Mouse (Mus musculus) midbrain, embryonic 14.5 days (tissue): ENCODE results near the gene Tln1. TPM values are rescaled to one million over a fixed set of nuclear protein-coding genes. Genes with fewer than 3 reads are reported as not detected.
"Not testable (repeated sequence)": the region's sequence is repeated elsewhere in the genome, so short reads cannot be mapped to it uniquely, and the experiment has no call there.

Experiments used
- ATAC-seq: fragments of 200-750 bp; cut with Nextera tagmentation; 2 replicates; pipeline ENCODE4 v1.8.0; 2017; ENCODE audit warnings: moderate number of reproducible peaks, moderate library complexity; ENCODE audit not compliant: low FRiP score, low TSS enrichment
- DNase-seq: peaks from one replicate; pipeline ENCODE4 v3.0.0-alpha.2; 2015
- H3K27ac ChIP-seq: fragments of 300-500 bp; sonication (generic); replicated peaks from 2 replicates; pipeline ENCODE4 v1.5.1; 2014; ENCODE audit warnings: mild to moderate bottlenecking, low read depth, low read length, moderate library complexity
- H3K27me3 ChIP-seq: fragments of 300-500 bp; sonication (generic); 2 replicates; pipeline ENCODE4 v1.6.1; 2014; ENCODE audit warnings: low read length, control low read depth, mixed read lengths; ENCODE audit not compliant: control insufficient read depth, insufficient read depth
- H3K36me3 ChIP-seq: fragments of 300-500 bp; sonication (generic); 2 replicates; pipeline ENCODE4 v1.6.1; 2014; ENCODE audit warnings: low read length, control low read depth; ENCODE audit not compliant: control insufficient read depth, insufficient read depth
- H3K4me1 ChIP-seq: fragments of 300-500 bp; sonication (generic); 2 replicates; pipeline ENCODE4 v1.6.1; 2014; ENCODE audit warnings: mild to moderate bottlenecking, antibody characterized with exemption, low read length, control low read depth; ENCODE audit not compliant: control insufficient read depth, insufficient read depth
- H3K4me2 ChIP-seq: fragments of 300-500 bp; sonication (generic); 2 replicates; pipeline ENCODE4 v1.6.1; 2014; ENCODE audit warnings: mild to moderate bottlenecking, low read length, moderate library complexity
- H3K4me3 ChIP-seq: fragments of 300-500 bp; sonication (generic); replicated peaks from 2 replicates; pipeline ENCODE4 v1.5.1; 2014; ENCODE audit warnings: low read depth, low read length
- H3K9ac ChIP-seq: fragments of 300-500 bp; sonication (generic); replicated peaks from 2 replicates; pipeline ENCODE4 v1.6.1; 2014; ENCODE audit warnings: mild to moderate bottlenecking, low read length, moderate library complexity
- H3K9me3 ChIP-seq: fragments of 300-500 bp; sonication (generic); 2 replicates; pipeline ENCODE4 v1.6.1; 2016; ENCODE audit warnings: low read length, control low read depth, mixed read lengths; ENCODE audit not compliant: control insufficient read depth
- WGBS: fragments of 180-500 bp; shearing (Covaris S2); extraction: QIAGEN DNeasy Blood & Tissue Kit; methylation state at CpG from one replicate; pipeline ENCODE4 v1.1.7; 2014; 5-methylcytosine and 5-hydroxymethylcytosine counted together
- polyA plus RNA-seq: library from polyadenylated mRNA; unstranded; fragments of >200 nt; fragmentation: Nextera tagmentation; extraction: Ambion mirVana; gene quantifications from 2 replicates; pipeline ENCODE4 v1.2.1, GENCODE M21; 2014

The Tln1 gene
- polyA plus RNA-seq, 1 experiment from 2014 or later = 60.3 TPM

DNA sequence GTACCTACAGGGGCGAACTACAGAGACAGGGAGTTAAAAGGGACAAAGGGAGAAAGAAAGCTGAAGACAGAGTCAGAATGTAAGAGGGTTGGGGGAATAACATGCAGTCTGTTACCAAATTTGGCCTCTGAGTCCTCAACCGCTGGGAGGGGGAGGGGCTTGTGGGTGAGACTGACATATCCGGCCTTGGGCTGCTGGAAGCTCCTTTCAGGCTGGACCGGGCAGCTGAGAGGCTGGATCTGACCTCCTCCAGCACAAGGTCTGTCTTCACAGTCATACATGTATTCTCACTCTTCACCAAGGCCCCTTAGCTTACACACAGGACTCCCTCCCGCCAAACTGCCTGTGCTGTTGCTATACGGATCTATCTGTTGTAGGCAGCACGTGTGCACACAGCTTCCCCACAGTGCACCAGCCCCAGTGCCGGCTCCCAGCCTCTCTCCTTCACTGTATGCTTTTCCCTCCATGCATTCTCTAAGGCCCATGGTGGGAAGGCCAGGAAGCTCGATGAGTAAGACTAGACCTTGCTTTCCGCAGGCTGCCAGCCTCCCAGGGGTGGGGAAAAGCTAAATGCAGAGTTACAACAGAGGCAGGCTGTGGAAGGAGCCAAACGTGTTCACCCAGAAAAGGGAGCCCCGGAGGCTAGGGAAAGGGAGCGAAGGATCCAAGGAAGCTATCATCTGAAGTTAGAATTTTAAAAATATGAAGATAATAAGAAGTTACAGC, 3.7 kb downstream of the Tln1 start:
- Histone ChIP-seq H3K9ac (no peak overlapping the region; the same call in 1 of the 2 replicates), H3K4me2 (peak overlapping the region; percentile 6; the same call in 1 of the 2 replicates), H3K4me1 (peaks cover 29% of the 10 kb centered on the region), H3K27me3 (no peaks in the 10 kb centered on the region), H3K4me3 (no peak overlapping the region), H3K36me3 (peaks cover 51% of the 10 kb centered on the region), H3K9me3 (no peaks in the 10 kb centered on the region), H3K27ac (no peak overlapping the region)
- no peak for ATAC-seq
- WGBS = 43% methylated on average over 13 of the region's 13 CpGs
- DNase-seq = peak; percentile 30

GRCm38 (mm10) chr4:43558028-43558630, 4.4 kb downstream of the Tln1 start:
- peaks cover 22% of the 10 kb centered on the region for H3K4me1 ChIP-seq
- no peak overlapping the region for H3K4me2 ChIP-seq
- no peak for DNase-seq
- H3K4me3 ChIP-seq = no peak overlapping the region
- H3K36me3 ChIP-seq = peaks cover 55% of the 10 kb centered on the region
- H3K9me3 ChIP-seq = no peaks in the 10 kb centered on the region
- ATAC-seq = no peak
- H3K9ac ChIP-seq = no peak overlapping the region
- H3K27ac ChIP-seq = no peak overlapping the region
- 68% methylated on average over 5 of the region's 5 CpGs for WGBS
- H3K27me3 ChIP-seq = no peaks in the 10 kb centered on the region

GRCm38 (mm10) chr4:43555926-43556325, 6.6 kb downstream of the Tln1 start:
- H3K9me3 ChIP-seq = no peaks in the 10 kb centered on the region
- no peak overlapping the region for H3K27ac ChIP-seq
- H3K4me1 ChIP-seq = peaks cover 13% of the 10 kb centered on the region
- no peak overlapping the region for H3K4me2 ChIP-seq
- H3K4me3 ChIP-seq = no peak overlapping the region
- DNase-seq (no peak), ATAC-seq (no peak)
- WGBS = 96% methylated on average over 7 of the region's 7 CpGs
- no peak overlapping the region for H3K9ac ChIP-seq
- peaks cover 76% of the 10 kb centered on the region for H3K36me3 ChIP-seq
- H3K27me3 ChIP-seq = no peaks in the 10 kb centered on the region

DNA sequence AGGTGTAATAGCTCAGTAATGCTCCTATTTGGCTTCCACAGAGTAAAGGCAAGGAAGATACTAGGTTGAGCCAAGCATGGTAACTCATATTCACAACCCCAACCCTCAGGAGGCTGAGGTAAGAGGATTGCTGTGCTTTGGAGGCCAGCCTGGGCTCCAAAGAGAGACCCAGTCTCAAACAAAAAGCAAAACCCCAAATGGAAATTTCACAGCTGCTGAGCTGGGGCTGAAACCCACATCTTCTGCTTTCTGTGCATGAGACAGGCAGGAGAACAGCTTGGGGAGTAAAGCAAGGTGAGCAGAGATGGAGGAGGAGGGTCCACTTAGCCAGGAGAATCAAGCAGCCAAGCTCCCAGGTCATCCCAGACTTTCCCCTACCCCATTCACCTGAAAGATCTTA, 8.6 kb downstream of the Tln1 start:
- H3K4me2 ChIP-seq = no peak overlapping the region
- H3K9ac ChIP-seq = no peak overlapping the region
- H3K36me3 ChIP-seq = peaks cover 91% of the 10 kb centered on the region
- H3K4me3 ChIP-seq = no peak overlapping the region
- H3K9me3 ChIP-seq = no peaks in the 10 kb centered on the region
- DNase-seq (no peak), ATAC-seq (no peak)
- no peaks in the 10 kb centered on the region for H3K27me3 ChIP-seq
- H3K27ac ChIP-seq = no peak overlapping the region
- H3K4me1 ChIP-seq = peaks cover 4% of the 10 kb centered on the region; the same call in 1 of the 2 replicates

GRCm38 (mm10) chr4:43552437-43552836, 10.1 kb downstream of the Tln1 start:
- Histone ChIP-seq H3K4me2 (no peak overlapping the region), H3K9me3 (no peaks in the 10 kb centered on the region), H3K4me3 (no peak overlapping the region), H3K27me3 (no peaks in the 10 kb centered on the region), H3K36me3 (peaks cover 95% of the 10 kb centered on the region), H3K27ac (no peak overlapping the region), H3K9ac (no peak overlapping the region), H3K4me1 (no peaks in the 10 kb centered on the region)
- no peak for ATAC-seq
- DNase-seq = no peak
- WGBS = 97% methylated on average over 5 of the region's 5 CpGs

DNA sequence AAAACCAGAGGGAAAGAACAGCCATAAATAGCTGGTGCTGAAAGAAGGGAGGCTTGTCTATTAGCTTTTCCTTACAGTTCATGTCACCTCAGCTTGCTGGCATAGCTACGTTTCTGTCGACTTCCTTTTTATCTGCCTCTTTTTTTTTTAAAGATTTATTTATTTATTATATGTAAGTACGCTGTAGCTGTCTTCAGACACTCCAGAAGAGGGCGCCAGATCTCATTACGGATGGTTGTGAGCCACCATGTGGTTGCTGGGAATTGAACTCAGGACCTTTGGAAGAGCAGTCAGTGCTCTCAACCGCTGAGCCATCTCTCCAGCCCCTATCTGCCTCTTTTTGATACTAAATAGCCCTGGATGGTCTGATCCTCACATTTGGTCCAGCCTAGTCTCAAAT, 10.6 kb downstream of the Tln1 start:
- H3K9ac ChIP-seq, ATAC-seq, H3K9me3 ChIP-seq, H3K27me3 ChIP-seq, DNase-seq, H3K4me3 ChIP-seq, H3K4me1 ChIP-seq, H3K4me2 ChIP-seq, H3K27ac ChIP-seq: not testable (repeated sequence)
- peaks cover 99% of the 10 kb centered on the region for H3K36me3 ChIP-seq
- WGBS = 87% methylated on average over 6 of the region's 6 CpGs

GRCm38 (mm10) chr4:43549055-43549454, 13.4 kb downstream of the Tln1 start:
- Histone ChIP-seq H3K36me3 (peaks cover 99% of the 10 kb centered on the region), H3K9ac (no peak overlapping the region), H3K4me3 (no peak overlapping the region), H3K27me3 (no peaks in the 10 kb centered on the region), H3K4me2 (no peak overlapping the region), H3K9me3 (no peaks in the 10 kb centered on the region), H3K27ac (no peak overlapping the region), H3K4me1 (no peaks in the 10 kb centered on the region)
- ATAC-seq (no peak), DNase-seq (no peak)
- 94% methylated on average over 12 of the region's 12 CpGs for WGBS

DNA sequence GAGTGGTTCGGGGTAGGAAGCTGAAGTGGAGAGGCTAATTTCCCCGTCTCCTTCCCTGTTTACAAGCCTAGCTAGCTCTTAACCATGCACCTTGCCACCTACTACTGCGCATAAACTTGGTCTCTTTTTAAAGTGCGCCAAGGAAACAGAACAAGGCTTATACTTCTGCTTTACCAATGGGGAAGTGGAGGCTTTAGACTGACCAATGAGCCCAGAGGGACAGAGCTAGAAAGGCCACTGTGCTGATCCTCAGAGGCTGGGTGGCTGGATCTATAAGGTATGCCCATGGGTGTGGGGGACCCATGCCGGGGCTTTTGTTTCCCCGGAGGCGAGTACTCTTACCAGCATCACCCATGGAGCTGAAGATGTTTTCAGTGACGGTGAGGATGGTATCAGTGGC, 15.3 kb downstream of the Tln1 start:
- Histone ChIP-seq H3K9me3 (no peaks in the 10 kb centered on the region), H3K4me3 (no peak overlapping the region), H3K27ac (no peak overlapping the region), H3K9ac (no peak overlapping the region), H3K4me1 (no peaks in the 10 kb centered on the region), H3K4me2 (no peak overlapping the region), H3K36me3 (peaks cover 99% of the 10 kb centered on the region), H3K27me3 (no peaks in the 10 kb centered on the region)
- 97% methylated on average over 8 of the region's 8 CpGs for WGBS
- DNase-seq = no peak
- no peak for ATAC-seq
